Mouse (Mus musculus) heart, adult 8-10 months (tissue): ENCODE data around the gene Gm6351. TPM values are rescaled to one million over a fixed set of nuclear protein-coding genes. Genes with fewer than 3 reads are reported as not detected.
"Not testable (repeated sequence)": the region's sequence is repeated elsewhere in the genome, so short reads cannot be mapped to it uniquely, and the experiment has no call there.

Experiments used
- DNase-seq: peaks from one replicate; pipeline ENCODE4 v3.0.0; 2022; ENCODE audit warnings: low spot score
- total RNA-seq, 4 experiments: library from RNA; stranded (reverse); gene quantifications; 2 replicates each; pipeline ENCODE4 v1.2.4; 2022

Gene Gm6351
- not detected for total RNA-seq

- DNase-seq = not testable (repeated sequence)
Observed at GRCm38 (mm10) chr5:94076085-94076484, at the start of gene Gm6351. Gene Gm6351 (plus strand): TSS chr5:94076385.

- DNase-seq = not testable (repeated sequence)
Observed at GRCm38 (mm10) chr5:94070445-94070844, 5.7 kb upstream of the Gm6351 start, which contains the start of gene BC061212. Gene BC061212 (minus strand): TSS chr5:94070545.

Other genes starting within 250 kb of the Gm6351 start
- not detected for gene Gm7792, start 232.6 kb upstream of the Gm6351 start, total RNA-seq
- not detected for gene Gm16429, start 147.3 kb upstream of the Gm6351 start, total RNA-seq
- gene BC061212, start 5.8 kb upstream of the Gm6351 start, total RNA-seq = not detected
- gene Gm3106, start 141.6 kb downstream of the Gm6351 start, total RNA-seq = not detected
- gene A430089I19Rik, start 230.4 kb downstream of the Gm6351 start, total RNA-seq = not detected
- gene Gm6502, start 238.1 kb downstream of the Gm6351 start, total RNA-seq = not detected